Mouse (Mus musculus): ENCODE results near the gene Cldn14. TPM values are rescaled to one million over a fixed set of nuclear protein-coding genes. Genes with fewer than 3 reads are reported as not detected.

Cldn14 gene
- polyA plus RNA-seq, 1 experiment from 2014 or later: not detected

- Histone ChIP-seq H3K4me1 (ENCODE audit: control insufficient read depth, insufficient read depth, low read length) (no peaks in the 10 kb centered on the region), H3K36me3 (ENCODE audit: control insufficient read depth, insufficient read depth) (0 out of 2 replicates have a peak, but pooled peaks cover 1% of the 10 kb centered on the region), H3K27ac (ENCODE audit: low read length) (no peak overlapping the region), H3K4me3 (ENCODE audit: low read length) (no peak overlapping the region), H3K9me3 (replicated peaks; ENCODE audit: control insufficient read depth, low read length) (no peaks in the 10 kb centered on the region), H3K4me2 (ENCODE audit: low read depth, low read length) (no peak overlapping the region), H3K9ac (ENCODE audit: low read length) (no peak overlapping the region), H3K27me3 (ENCODE audit: control insufficient read depth, insufficient read depth, low read length) (no peaks in the 10 kb centered on the region)
- 73% methylated on average over 5 of the region's 5 CpGs for whole genome bisulfite sequencing
- no peak for ATAC-seq (replicated peaks; ENCODE audit: extremely low read depth, insufficient read depth, low FRiP score)
These were observed 100.9 kb downstream of the Cldn14 start for GRCm38 (mm10) chr16:93907761-93908160.

- Histone ChIP-seq H3K27ac (ENCODE audit: low read length) (no peak overlapping the region), H3K9me3 (replicated peaks; ENCODE audit: control insufficient read depth, low read length) (no peaks in the 10 kb centered on the region), H3K27me3 (ENCODE audit: control insufficient read depth, insufficient read depth, low read length) (no peaks in the 10 kb centered on the region), H3K36me3 (ENCODE audit: control insufficient read depth, insufficient read depth) (0 out of 2 replicates have a peak, but pooled peaks cover 2% of the 10 kb centered on the region), H3K4me3 (ENCODE audit: low read length) (no peak overlapping the region), H3K4me2 (ENCODE audit: low read depth, low read length) (no peak overlapping the region), H3K9ac (ENCODE audit: low read length) (no peak overlapping the region), H3K4me1 (ENCODE audit: control insufficient read depth, insufficient read depth, low read length) (no peaks in the 10 kb centered on the region)
- WGBS: 57% methylated on average over 11 of the region's 11 CpGs
- peak; percentile 8; the same call in 1 of the 2 replicates for ATAC-seq (replicated peaks; ENCODE audit: extremely low read depth, insufficient read depth, low FRiP score)
These were observed 102.3 kb downstream of the Cldn14 start for GRCm38 (mm10) chr16:93906156-93907014.

- Histone ChIP-seq H3K27me3 (ENCODE audit: control insufficient read depth, insufficient read depth, low read length) (no peaks in the 10 kb centered on the region), H3K4me1 (ENCODE audit: control insufficient read depth, insufficient read depth, low read length) (no peaks in the 10 kb centered on the region), H3K9me3 (replicated peaks; ENCODE audit: control insufficient read depth, low read length) (no peaks in the 10 kb centered on the region), H3K4me2 (ENCODE audit: low read depth, low read length) (no peak overlapping the region), H3K36me3 (ENCODE audit: control insufficient read depth, insufficient read depth) (0 out of 2 replicates have a peak, but pooled peaks cover 2% of the 10 kb centered on the region), H3K4me3 (ENCODE audit: low read length) (no peak overlapping the region), H3K27ac (ENCODE audit: low read length) (no peak overlapping the region), H3K9ac (ENCODE audit: low read length) (no peak overlapping the region)
- WGBS: 76% methylated on average over 6 of the region's 6 CpGs
- ATAC-seq (replicated peaks; ENCODE audit: extremely low read depth, insufficient read depth, low FRiP score): no peak
These were observed 105.6 kb downstream of the Cldn14 start for GRCm38 (mm10) chr16:93903027-93903426.

GRCm38 (mm10) chr16:93893285-93893684 is 115.4 kb downstream of the Cldn14 start:
- Histone ChIP-seq H3K4me3 (ENCODE audit: low read length) (no peak overlapping the region), H3K4me1 (ENCODE audit: control insufficient read depth, insufficient read depth, low read length) (no peaks in the 10 kb centered on the region), H3K4me2 (ENCODE audit: low read depth, low read length) (no peak overlapping the region), H3K36me3 (ENCODE audit: control insufficient read depth, insufficient read depth) (peaks cover 11% of the 10 kb centered on the region), H3K27ac (ENCODE audit: low read length) (no peak overlapping the region), H3K27me3 (ENCODE audit: control insufficient read depth, insufficient read depth, low read length) (no peaks in the 10 kb centered on the region), H3K9ac (ENCODE audit: low read length) (no peak overlapping the region), H3K9me3 (replicated peaks; ENCODE audit: control insufficient read depth, low read length) (no peaks in the 10 kb centered on the region)
- WGBS: 74% methylated on average over 5 of the region's 5 CpGs
- ATAC-seq (replicated peaks; ENCODE audit: extremely low read depth, insufficient read depth, low FRiP score): no peak

- Histone ChIP-seq H3K9ac (ENCODE audit: low read length) (no peak overlapping the region), H3K27ac (ENCODE audit: low read length) (no peak overlapping the region), H3K9me3 (replicated peaks; ENCODE audit: control insufficient read depth, low read length) (no peaks in the 10 kb centered on the region), H3K27me3 (ENCODE audit: control insufficient read depth, insufficient read depth, low read length) (no peaks in the 10 kb centered on the region), H3K4me2 (ENCODE audit: low read depth, low read length) (no peak overlapping the region), H3K4me3 (ENCODE audit: low read length) (no peak overlapping the region), H3K36me3 (ENCODE audit: control insufficient read depth, insufficient read depth) (peaks cover 20% of the 10 kb centered on the region), H3K4me1 (ENCODE audit: control insufficient read depth, insufficient read depth, low read length) (no peaks in the 10 kb centered on the region)
- no peak for ATAC-seq (replicated peaks; ENCODE audit: extremely low read depth, insufficient read depth, low FRiP score)
- WGBS: 75% methylated on average over 12 of the region's 12 CpGs
These were observed 117.6 kb downstream of the Cldn14 start for GRCm38 (mm10) chr16:93890948-93891604.

GRCm38 (mm10) chr16:93888481-93888880 is 120.2 kb downstream of the Cldn14 start:
- no peaks in the 10 kb centered on the region for H3K27me3 ChIP-seq (ENCODE audit: control insufficient read depth, insufficient read depth, low read length)
- no peak overlapping the region for H3K9ac ChIP-seq (ENCODE audit: low read length)
- H3K36me3 ChIP-seq (ENCODE audit: control insufficient read depth, insufficient read depth): peaks cover 17% of the 10 kb centered on the region
- H3K27ac ChIP-seq (ENCODE audit: low read length): no peak overlapping the region
- H3K9me3 ChIP-seq (replicated peaks; ENCODE audit: control insufficient read depth, low read length): no peaks in the 10 kb centered on the region
- no peak for ATAC-seq (replicated peaks; ENCODE audit: extremely low read depth, insufficient read depth, low FRiP score)
- no peak overlapping the region for H3K4me2 ChIP-seq (ENCODE audit: low read depth, low read length)
- H3K4me1 ChIP-seq (ENCODE audit: control insufficient read depth, insufficient read depth, low read length): peaks cover 5% of the 10 kb centered on the region; the same call in 1 of the 2 replicates
- 90% methylated on average over 6 of the region's 6 CpGs for WGBS
- no peak overlapping the region for H3K4me3 ChIP-seq (ENCODE audit: low read length)

- H3K27ac ChIP-seq (ENCODE audit: low read length): no peak overlapping the region
- peaks cover 8% of the 10 kb centered on the region; the same call in 1 of the 2 replicates for H3K4me1 ChIP-seq (ENCODE audit: control insufficient read depth, insufficient read depth, low read length)
- H3K9ac ChIP-seq (ENCODE audit: low read length): peak overlapping the region; percentile 84
- peaks cover 8% of the 10 kb centered on the region for H3K36me3 ChIP-seq (ENCODE audit: control insufficient read depth, insufficient read depth)
- H3K27me3 ChIP-seq (ENCODE audit: control insufficient read depth, insufficient read depth, low read length): no peaks in the 10 kb centered on the region
- H3K4me2 ChIP-seq (ENCODE audit: low read depth, low read length): peak overlapping the region; percentile 96
- H3K9me3 ChIP-seq (replicated peaks; ENCODE audit: control insufficient read depth, low read length): no peaks in the 10 kb centered on the region
- peak overlapping the region; percentile 90 for H3K4me3 ChIP-seq (ENCODE audit: low read length)
- no peak for ATAC-seq (replicated peaks; ENCODE audit: extremely low read depth, insufficient read depth, low FRiP score)
- WGBS: 56% methylated on average over 5 of the region's 5 CpGs
These were observed 123.9 kb downstream of the Cldn14 start for GRCm38 (mm10) chr16:93884722-93885113.

GRCm38 (mm10) chr16:93884086-93884721 is 124.4 kb downstream of the Cldn14 start:
- H3K27ac ChIP-seq (ENCODE audit: low read length): no peak overlapping the region
- WGBS: under 1% methylated on average over 43 of the region's 43 CpGs
- peak overlapping the region; percentile 84 for H3K9ac ChIP-seq (ENCODE audit: low read length)
- no peaks in the 10 kb centered on the region for H3K27me3 ChIP-seq (ENCODE audit: control insufficient read depth, insufficient read depth, low read length)
- peaks cover 8% of the 10 kb centered on the region for H3K36me3 ChIP-seq (ENCODE audit: control insufficient read depth, insufficient read depth)
- peak overlapping the region; percentile 90 for H3K4me3 ChIP-seq (ENCODE audit: low read length)
- H3K9me3 ChIP-seq (replicated peaks; ENCODE audit: control insufficient read depth, low read length): no peaks in the 10 kb centered on the region
- H3K4me2 ChIP-seq (ENCODE audit: low read depth, low read length): peak overlapping the region; percentile 96
- H3K4me1 ChIP-seq (ENCODE audit: control insufficient read depth, insufficient read depth, low read length): peaks cover 8% of the 10 kb centered on the region; the same call in 1 of the 2 replicates
- no peak; the same call in 1 of the 2 replicates for ATAC-seq (replicated peaks; ENCODE audit: extremely low read depth, insufficient read depth, low FRiP score)

Measured in heart, embryonic 16.5 days (tissue).